Mouse (Mus musculus): ENCODE results near the gene Bdp1.

GRCm38 (mm10) chr13:99979406-99979805 lies 124.5 kb downstream of the Bdp1 start:
- TF ChIP-seq CTCF (IDR thresholded peaks at IDR 0.05; ENCODE audit: borderline replicate concordance, control insufficient read depth, extremely low read depth, insufficient read depth, low read length, poor library complexity): no peak
- TF ChIP-seq POLR2A (IDR thresholded peaks at IDR 0.05; ENCODE audit: control insufficient read depth, extremely low read depth, insufficient read depth, low read length, poor library complexity): no peak
